Mouse (Mus musculus) intestine, embryonic 16.5 days (tissue): ENCODE measurements around the gene Sat2. TPM values are rescaled to one million over a fixed set of nuclear protein-coding genes. Genes with fewer than 3 reads are reported as not detected.
"Not testable (repeated sequence)": the region's sequence is repeated elsewhere in the genome, so short reads cannot be mapped to it uniquely, and the experiment has no call there.

Experiments
- ATAC-seq: fragments of 200-750 bp; cut with Nextera tagmentation; 2 replicates; pipeline ENCODE4 v1.8.0; 2017; ENCODE audit warnings: moderate TSS enrichment, moderate library complexity
- H3K27ac ChIP-seq: fragments of 300-500 bp; sonication (generic); 2 replicates; pipeline ENCODE4 v1.5.1; 2014; ENCODE audit warnings: mild to moderate bottlenecking, low read length
- H3K27me3 ChIP-seq: fragments of 300-500 bp; sonication (generic); replicated peaks from 2 replicates; pipeline ENCODE4 v1.6.1; 2014; ENCODE audit warnings: low read length, control low read depth, mixed read lengths; ENCODE audit not compliant: control insufficient read depth, insufficient read depth
- H3K36me3 ChIP-seq: fragments of 300-500 bp; sonication (generic); 2 replicates; pipeline ENCODE4 v1.6.1; 2014; ENCODE audit warnings: low read length, control low read depth; ENCODE audit not compliant: control insufficient read depth, insufficient read depth
- H3K4me1 ChIP-seq: fragments of 300-500 bp; sonication (generic); 2 replicates; pipeline ENCODE4 v1.6.1; 2014; ENCODE audit warnings: low read length, control low read depth, mixed read lengths; ENCODE audit not compliant: control insufficient read depth, insufficient read depth
- H3K4me2 ChIP-seq: fragments of 300-500 bp; sonication (generic); 2 replicates; pipeline ENCODE4 v1.6.1; 2014; ENCODE audit warnings: low read depth, low read length, control low read depth
- H3K4me3 ChIP-seq: fragments of 300-500 bp; sonication (generic); 2 replicates; pipeline ENCODE4 v1.5.1; 2014; ENCODE audit warnings: mild to moderate bottlenecking, low read length
- H3K9ac ChIP-seq: fragments of 300-500 bp; sonication (generic); 2 replicates; pipeline ENCODE4 v1.6.1; 2014; ENCODE audit warnings: low read depth, low read length
- H3K9me3 ChIP-seq: fragments of 300-500 bp; sonication (generic); 2 replicates; pipeline ENCODE4 v1.6.1; 2016; ENCODE audit warnings: low read length, control low read depth; ENCODE audit not compliant: control insufficient read depth
- WGBS: fragments of 180-500 bp; shearing (Covaris S2); extraction: QIAGEN DNeasy Blood & Tissue Kit; methylation state at CpG from one replicate; pipeline ENCODE4 v1.1.7; 2014; 5-methylcytosine and 5-hydroxymethylcytosine counted together
- polyA plus RNA-seq: library from polyadenylated mRNA; unstranded; fragments of >200 nt; fragmentation: Nextera tagmentation; extraction: Ambion mirVana; gene quantifications from 2 replicates; pipeline ENCODE4 v1.2.1, GENCODE M21; 2015

Sat2 gene
- polyA plus RNA-seq, 1 experiment from 2014 or later, result 18.1 TPM

GRCm38 (mm10) chr11:69620394-69621081 lies 1.3 kb upstream of the Sat2 start:
- WGBS, result 70% methylated on average over 7 of the region's 7 CpGs
- no peaks in the 10 kb centered on the region for H3K9me3 ChIP-seq
- peaks cover 9% of the 10 kb centered on the region for H3K4me1 ChIP-seq
- no peaks in the 10 kb centered on the region for H3K36me3 ChIP-seq
- no peak overlapping the region for H3K4me3 ChIP-seq
- H3K9ac ChIP-seq, result no peak overlapping the region
- H3K27me3 ChIP-seq, result no peaks in the 10 kb centered on the region
- peak overlapping the region; percentile 54 for H3K27ac ChIP-seq
- H3K4me2 ChIP-seq, result no peak overlapping the region
- ATAC-seq, result peak; percentile 73

- H3K27ac ChIP-seq, result no peak overlapping the region
- H3K4me3 ChIP-seq, result peak overlapping the region; percentile 69
- no peaks in the 10 kb centered on the region for H3K36me3 ChIP-seq
- ATAC-seq, result peak; percentile 21; the same call in 1 of the 2 replicates
- H3K4me1 ChIP-seq, result peaks cover 9% of the 10 kb centered on the region
- peak overlapping the region; percentile 81 for H3K9ac ChIP-seq
- peak overlapping the region; percentile 88 for H3K4me2 ChIP-seq
- no peaks in the 10 kb centered on the region for H3K27me3 ChIP-seq
- no peaks in the 10 kb centered on the region for H3K9me3 ChIP-seq
- 22% methylated on average over 6 of the region's 6 CpGs for WGBS
These were observed 582 bp downstream of the Sat2 start for GRCm38 (mm10) chr11:69622406-69622805.

- Histone ChIP-seq H3K9me3 (no peaks in the 10 kb centered on the region), H3K27me3 (no peaks in the 10 kb centered on the region), H3K9ac (peak overlapping the region; percentile 81), H3K36me3 (no peaks in the 10 kb centered on the region), H3K4me1 (peaks cover 9% of the 10 kb centered on the region), H3K27ac (no peak overlapping the region), H3K4me3 (peak overlapping the region; percentile 69; the same call in 1 of the 2 replicates), H3K4me2 (peak overlapping the region; percentile 88)
- WGBS, result 71% methylated on average over 4 of the region's 4 CpGs
- no peak for ATAC-seq
These were observed 1.2 kb downstream of the Sat2 start for GRCm38 (mm10) chr11:69623006-69623405.

GRCm38 (mm10) chr11:69624339-69624738 lies 2.5 kb downstream of the Sat2 start:
- H3K9me3 ChIP-seq, ATAC-seq, H3K27me3 ChIP-seq, H3K4me1 ChIP-seq, H3K27ac ChIP-seq, H3K4me2 ChIP-seq, H3K36me3 ChIP-seq, H3K9ac ChIP-seq, H3K4me3 ChIP-seq: not testable (repeated sequence)
- 87% methylated on average over 2 of the region's 2 CpGs for WGBS

- Histone ChIP-seq H3K9ac (no peak overlapping the region), H3K36me3 (no peaks in the 10 kb centered on the region), H3K4me2 (no peak overlapping the region), H3K9me3 (no peaks in the 10 kb centered on the region), H3K4me1 (no peaks in the 10 kb centered on the region), H3K27ac (no peak overlapping the region), H3K27me3 (no peaks in the 10 kb centered on the region), H3K4me3 (no peak overlapping the region)
- 36% methylated on average over 6 of the region's 6 CpGs for WGBS
- no peak for ATAC-seq
These were observed 6.5 kb downstream of the Sat2 start for GRCm38 (mm10) chr11:69628286-69628685.

- Histone ChIP-seq H3K27ac (no peak overlapping the region), H3K9me3 (no peaks in the 10 kb centered on the region), H3K9ac (no peak overlapping the region), H3K36me3 (no peaks in the 10 kb centered on the region), H3K4me2 (no peak overlapping the region), H3K27me3 (no peaks in the 10 kb centered on the region), H3K4me3 (no peak overlapping the region), H3K4me1 (peaks cover 8% of the 10 kb centered on the region)
- WGBS, result 60% methylated on average over 1 of the region's 1 CpGs
- ATAC-seq, result no peak
These were observed 8.0 kb downstream of the Sat2 start for GRCm38 (mm10) chr11:69629802-69630201.

- Histone ChIP-seq H3K4me2 (peak within 1 kb of the TSS; percentile 72), H3K4me1 (peaks cover 16% of the 10 kb centered on the region), H3K9me3 (no peaks in the 10 kb centered on the region), H3K27ac (peak within 1 kb of the TSS; percentile 96), H3K9ac (peak within 1 kb of the TSS; percentile 98), H3K4me3 (peak within 1 kb of the TSS; percentile 100), H3K27me3 (no peaks in the 10 kb centered on the region), H3K36me3 (no peaks in the 10 kb centered on the region)
- WGBS, result under 1% methylated on average over 38 of the region's 56 CpGs
- ATAC-seq, result peak; percentile 99
These were observed 10.7 kb downstream of the Sat2 start, which contains the start of gene Fxr2 for GRCm38 (mm10) chr11:69632284-69633089. Gene Fxr2 (plus strand): TSS chr11:69632990.

GRCm38 (mm10) chr11:69633128-69633866 lies 11.5 kb downstream of the Sat2 start:
- Histone ChIP-seq H3K4me3 (peak overlapping the region; percentile 100), H3K36me3 (no peaks in the 10 kb centered on the region), H3K4me1 (peaks cover 16% of the 10 kb centered on the region), H3K4me2 (peak overlapping the region; percentile 72), H3K27ac (peak overlapping the region; percentile 96), H3K9me3 (no peaks in the 10 kb centered on the region), H3K27me3 (no peaks in the 10 kb centered on the region), H3K9ac (peak overlapping the region; percentile 98)
- ATAC-seq, result peak; percentile 73
- under 1% methylated on average over 48 of the region's 50 CpGs for WGBS

GRCm38 (mm10) chr11:69635471-69635870 lies 13.6 kb downstream of the Sat2 start:
- Histone ChIP-seq H3K9me3 (no peaks in the 10 kb centered on the region), H3K9ac (no peak overlapping the region), H3K27ac (no peak overlapping the region), H3K4me1 (peaks cover 16% of the 10 kb centered on the region), H3K27me3 (no peaks in the 10 kb centered on the region), H3K4me2 (no peak overlapping the region; the same call in 1 of the 2 replicates), H3K4me3 (no peak overlapping the region), H3K36me3 (no peaks in the 10 kb centered on the region; the same call in 1 of the 2 replicates)
- WGBS, result 66% methylated on average over 3 of the region's 3 CpGs
- ATAC-seq, result no peak
